Mouse (Mus musculus) heart, embryonic 16.5 days (tissue): ENCODE results near the gene Agap1. TPM values are rescaled to one million over a fixed set of nuclear protein-coding genes. Genes with fewer than 3 reads are reported as not detected.

Experiments used
- ATAC-seq: fragments of 200-750 bp; cut with Nextera tagmentation; replicated peaks from 2 replicates; pipeline ENCODE4 v1.8.0; 2017; ENCODE audit warnings: moderate number of reproducible peaks; ENCODE audit not compliant: insufficient read depth, low FRiP score; ENCODE audit errors: extremely low read depth
- H3K27ac ChIP-seq: fragments of 300-500 bp; sonication (generic); 2 replicates; pipeline ENCODE4 v1.5.1; 2014; ENCODE audit warnings: mild to moderate bottlenecking, low read length, control low read depth, moderate library complexity
- H3K27me3 ChIP-seq: fragments of 300-500 bp; sonication (generic); 2 replicates; pipeline ENCODE4 v1.6.1; 2014; ENCODE audit warnings: low read length, mixed read lengths; ENCODE audit not compliant: control insufficient read depth, insufficient read depth
- H3K36me3 ChIP-seq: fragments of 300-500 bp; sonication (generic); 2 replicates; pipeline ENCODE4 v1.6.1; 2014; ENCODE audit not compliant: control insufficient read depth, insufficient read depth
- H3K4me1 ChIP-seq: fragments of 300-500 bp; sonication (generic); 2 replicates; pipeline ENCODE4 v1.6.1; 2014; ENCODE audit warnings: low read length, mixed read lengths; ENCODE audit not compliant: control insufficient read depth, insufficient read depth
- H3K4me2 ChIP-seq: fragments of 300-500 bp; sonication (generic); 2 replicates; pipeline ENCODE4 v1.6.1; 2014; ENCODE audit warnings: low read depth, mild to moderate bottlenecking, control low read depth, low read length
- H3K4me3 ChIP-seq: fragments of 300-500 bp; sonication (generic); 2 replicates; pipeline ENCODE4 v1.5.1; 2014; ENCODE audit warnings: mild to moderate bottlenecking, control low read depth, low read length
- H3K9ac ChIP-seq: fragments of 300-500 bp; sonication (generic); 2 replicates; pipeline ENCODE4 v1.6.1; 2014; ENCODE audit warnings: low read length, control low read depth
- H3K9me3 ChIP-seq: fragments of 300-500 bp; sonication (generic); replicated peaks from 2 replicates; pipeline ENCODE4 v1.6.1; 2016; ENCODE audit warnings: low read length; ENCODE audit not compliant: control insufficient read depth
- WGBS: fragments of 180-500 bp; shearing (Covaris S2); extraction: QIAGEN DNeasy Blood & Tissue Kit; methylation state at CpG from one replicate; pipeline ENCODE4 v1.1.7; 2014; 5-methylcytosine and 5-hydroxymethylcytosine counted together
- polyA plus RNA-seq: library from polyadenylated mRNA; unstranded; fragments of >200 nt; fragmentation: Nextera tagmentation; extraction: Ambion mirVana; gene quantifications from 2 replicates; pipeline ENCODE4 v1.2.1, GENCODE M21; 2015

Gene Agap1
- polyA plus RNA-seq, 1 experiment from 2014 or later: 6.2 TPM

DNA sequence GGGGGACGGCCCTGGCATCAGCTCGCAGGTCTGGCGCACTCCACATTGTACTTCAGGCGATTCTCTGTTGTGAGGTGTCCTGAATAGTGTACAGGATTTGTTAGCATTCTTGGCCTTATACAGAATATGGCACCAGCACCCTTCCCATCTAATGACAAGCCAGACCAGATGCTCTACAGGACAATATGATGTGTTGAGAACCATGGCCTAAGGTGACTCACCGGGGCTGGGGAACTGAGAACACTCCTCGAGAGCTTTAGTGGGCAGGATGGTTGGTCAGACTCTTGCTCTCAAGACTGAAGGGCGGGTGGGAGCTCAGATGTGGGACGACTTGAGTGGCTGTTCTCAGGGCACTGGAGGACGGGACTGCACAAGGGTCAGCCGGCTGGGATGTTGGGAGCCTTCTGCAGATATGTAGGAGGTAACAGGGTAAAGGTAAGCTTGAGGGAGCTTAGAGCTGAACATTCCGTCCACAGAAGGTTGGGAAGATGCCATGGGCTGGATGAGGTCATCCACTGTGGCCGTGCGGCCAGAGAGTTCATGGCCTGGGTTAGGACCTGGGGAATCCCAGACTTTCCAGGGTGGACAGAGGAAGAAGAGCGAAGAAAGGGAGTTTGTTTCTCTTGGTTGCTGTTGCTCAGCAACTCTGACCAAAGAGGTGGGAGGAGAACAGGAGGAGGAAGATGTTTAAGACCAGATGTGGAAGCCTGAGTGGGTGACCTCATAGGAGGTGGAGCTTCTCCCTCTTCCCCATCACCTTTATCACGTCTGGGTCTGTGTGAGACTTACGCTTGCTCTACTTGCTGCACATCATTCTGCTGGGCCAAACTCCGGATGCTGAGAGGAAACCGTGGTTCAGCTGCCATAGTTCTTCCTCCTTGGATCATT is 100.6 kb downstream of the Agap1 start:
- Histone ChIP-seq H3K4me2 (no peak overlapping the region), H3K36me3 (no peaks in the 10 kb centered on the region), H3K27ac (no peak overlapping the region), H3K4me3 (no peak overlapping the region), H3K9ac (no peak overlapping the region), H3K9me3 (no peaks in the 10 kb centered on the region), H3K4me1 (peaks cover 9% of the 10 kb centered on the region), H3K27me3 (no peaks in the 10 kb centered on the region)
- WGBS: 69% methylated on average over 18 of the region's 18 CpGs
- 0 out of 2 replicates have a peak, but pooled peaks have one; percentile 43 for ATAC-seq

DNA sequence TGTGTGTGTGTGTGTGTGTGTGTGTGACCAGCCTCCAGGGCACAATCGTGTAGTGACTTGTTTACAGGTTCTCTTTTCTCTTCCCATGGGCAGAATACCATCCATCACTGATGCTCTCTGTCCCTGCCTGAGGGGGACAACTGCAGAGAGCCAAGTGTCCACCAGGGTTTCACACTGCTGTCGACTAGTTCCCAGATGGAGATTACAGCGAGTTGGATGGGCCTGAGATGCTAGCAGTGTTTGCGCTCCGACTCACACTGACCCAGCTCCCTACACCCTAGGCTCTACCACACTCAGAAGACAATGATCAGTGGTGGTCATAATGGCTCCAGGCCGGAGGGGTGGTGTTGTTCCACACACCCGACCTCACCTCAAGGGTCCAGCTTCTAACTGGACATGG is 101.4 kb downstream of the Agap1 start:
- no peak for ATAC-seq
- Histone ChIP-seq H3K4me1 (peaks cover 9% of the 10 kb centered on the region), H3K9ac (no peak overlapping the region)

DNA sequence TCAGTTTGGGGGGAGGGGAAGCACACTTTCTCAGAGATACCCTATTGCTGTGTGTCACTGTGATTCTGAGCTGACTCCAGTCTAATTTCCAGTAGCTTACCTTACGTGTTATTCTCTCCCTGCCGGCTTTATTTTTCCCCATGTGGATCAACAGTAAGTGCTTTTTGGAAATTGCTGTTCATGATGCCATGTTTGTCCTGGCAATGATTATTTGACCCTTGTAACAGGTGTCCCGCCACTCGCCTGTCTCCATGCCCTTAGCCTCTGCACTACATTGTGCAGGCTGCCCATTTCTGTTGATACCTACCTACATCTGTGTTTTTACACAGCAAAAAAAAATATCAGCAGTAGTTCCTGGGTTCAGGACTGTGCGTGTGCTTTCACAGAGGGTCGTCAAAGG is 102.8 kb downstream of the Agap1 start:
- H3K4me3 ChIP-seq: no peak overlapping the region
- H3K27ac ChIP-seq: no peak overlapping the region
- no peaks in the 10 kb centered on the region for H3K36me3 ChIP-seq
- WGBS: 76% methylated on average over 6 of the region's 6 CpGs
- no peak overlapping the region for H3K9ac ChIP-seq
- no peaks in the 10 kb centered on the region for H3K27me3 ChIP-seq
- H3K9me3 ChIP-seq: no peaks in the 10 kb centered on the region
- no peak for ATAC-seq
- no peak overlapping the region for H3K4me2 ChIP-seq
- H3K4me1 ChIP-seq: peaks cover 12% of the 10 kb centered on the region

More for the DNA sequence above, 101.4 kb downstream of the Agap1 start:
- no peak overlapping the region for H3K27ac ChIP-seq
- H3K36me3 ChIP-seq: no peaks in the 10 kb centered on the region
- 76% methylated on average over 7 of the region's 7 CpGs for WGBS
- H3K4me3 ChIP-seq: no peak overlapping the region
- H3K9me3 ChIP-seq: no peaks in the 10 kb centered on the region
- no peaks in the 10 kb centered on the region for H3K27me3 ChIP-seq
- no peak overlapping the region for H3K4me2 ChIP-seq

- 60% methylated on average over 1 of the region's 1 CpGs for WGBS
- H3K27me3 ChIP-seq: no peaks in the 10 kb centered on the region
- H3K9me3 ChIP-seq: no peaks in the 10 kb centered on the region
- H3K4me3 ChIP-seq: no peak overlapping the region
- H3K27ac ChIP-seq: no peak overlapping the region
- no peak overlapping the region for H3K9ac ChIP-seq
- H3K4me1 ChIP-seq: peaks cover 18% of the 10 kb centered on the region
- no peaks in the 10 kb centered on the region for H3K36me3 ChIP-seq
- H3K4me2 ChIP-seq: no peak overlapping the region
- no peak for ATAC-seq
These were observed 103.5 kb downstream of the Agap1 start for GRCm38 (mm10) chr1:89558080-89558479.

DNA sequence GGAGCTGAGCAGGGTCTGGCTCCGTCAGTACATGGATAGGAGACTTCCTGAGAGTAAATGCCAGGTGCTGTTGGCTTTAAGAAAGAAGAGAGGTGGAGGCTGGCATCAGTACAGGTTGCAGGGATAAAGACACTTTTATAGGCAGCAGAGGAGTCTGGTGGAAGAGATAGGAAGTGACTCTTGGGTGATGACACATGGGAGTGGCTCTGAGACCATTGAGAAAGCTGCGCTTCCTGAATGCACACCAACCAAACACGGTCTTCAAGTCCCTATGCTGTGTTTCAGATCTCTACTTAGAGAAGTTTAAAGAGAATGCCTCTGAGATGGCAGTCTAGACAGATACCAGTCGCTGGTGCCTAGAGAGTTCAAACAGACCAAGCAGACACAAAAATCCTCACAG is 108.8 kb downstream of the Agap1 start:
- 54% methylated on average over 4 of the region's 4 CpGs for WGBS
- H3K4me2 ChIP-seq: no peak overlapping the region
- H3K9ac ChIP-seq: no peak overlapping the region
- no peaks in the 10 kb centered on the region for H3K9me3 ChIP-seq
- H3K4me3 ChIP-seq: no peak overlapping the region
- H3K27ac ChIP-seq: no peak overlapping the region
- no peaks in the 10 kb centered on the region for H3K27me3 ChIP-seq
- ATAC-seq: no peak
- no peaks in the 10 kb centered on the region for H3K36me3 ChIP-seq
- peaks cover 45% of the 10 kb centered on the region for H3K4me1 ChIP-seq

GRCm38 (mm10) chr1:89566578-89567488 is 112.2 kb downstream of the Agap1 start:
- Histone ChIP-seq H3K9me3 (no peaks in the 10 kb centered on the region), H3K4me3 (no peak overlapping the region), H3K4me2 (no peak overlapping the region), H3K36me3 (no peaks in the 10 kb centered on the region), H3K27me3 (no peaks in the 10 kb centered on the region), H3K9ac (no peak overlapping the region), H3K27ac (peak overlapping the region; percentile 28; the same call in 1 of the 2 replicates), H3K4me1 (peaks cover 59% of the 10 kb centered on the region)
- 0 out of 2 replicates have a peak, but pooled peaks have one; percentile 34 for ATAC-seq
- WGBS: 22% methylated on average over 9 of the region's 9 CpGs

DNA sequence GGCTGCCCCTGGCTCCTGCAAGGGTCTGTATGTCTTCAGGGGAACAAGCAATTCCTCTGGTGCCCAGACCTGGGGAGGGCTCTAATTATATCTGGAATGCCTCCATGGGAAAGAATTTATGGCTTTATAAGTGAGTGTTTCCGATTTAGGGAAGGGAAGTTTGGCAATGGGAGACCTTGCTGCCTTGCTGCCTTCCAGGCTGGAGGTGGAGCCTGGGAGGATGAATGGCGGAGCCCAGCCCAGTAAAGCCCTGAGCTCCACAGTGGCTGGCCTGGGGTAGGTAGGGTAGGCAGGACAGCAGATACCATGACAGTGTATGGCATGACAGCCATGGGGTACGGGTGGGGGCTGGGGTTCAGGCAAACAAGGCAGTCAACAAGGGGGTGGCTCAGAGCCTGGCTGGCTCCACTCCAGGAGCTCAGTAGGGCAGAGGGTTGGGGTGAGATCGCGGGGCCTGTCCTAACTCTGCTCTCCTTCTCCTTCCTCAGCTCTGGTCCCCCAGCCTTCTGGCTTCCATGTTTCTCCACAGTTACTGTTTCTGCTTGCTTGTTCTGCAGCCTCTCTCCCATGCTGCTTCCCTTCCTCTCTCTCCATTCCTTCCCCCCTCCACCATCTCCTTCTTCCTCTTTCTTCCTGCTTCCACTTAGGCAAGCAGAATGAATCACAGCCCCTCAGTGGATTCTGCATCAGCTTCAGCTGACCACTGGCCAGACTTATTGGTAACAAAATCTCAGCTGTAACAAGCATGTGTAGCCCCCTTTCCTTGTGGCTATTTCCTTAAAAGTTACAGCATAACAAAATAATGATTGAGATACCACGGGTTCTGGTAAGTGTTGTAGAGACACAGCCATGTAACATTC is 114.2 kb downstream of the Agap1 start:
- WGBS: 55% methylated on average over 6 of the region's 6 CpGs
- Histone ChIP-seq H3K36me3 (no peaks in the 10 kb centered on the region), H3K27me3 (no peaks in the 10 kb centered on the region), H3K4me2 (peak overlapping the region; percentile 10; the same call in 1 of the 2 replicates), H3K9ac (no peak overlapping the region), H3K4me3 (no peak overlapping the region), H3K4me1 (peaks cover 45% of the 10 kb centered on the region), H3K27ac (0 out of 2 replicates have a peak overlapping the region, but pooled peaks have one; percentile 29), H3K9me3 (no peaks in the 10 kb centered on the region)
- 0 out of 2 replicates have a peak, but pooled peaks have one; percentile 12 for ATAC-seq

GRCm38 (mm10) chr1:89570522-89571299 is 116.1 kb downstream of the Agap1 start:
- no peak overlapping the region for H3K4me2 ChIP-seq
- H3K4me3 ChIP-seq: no peak overlapping the region
- H3K36me3 ChIP-seq: no peaks in the 10 kb centered on the region
- H3K9ac ChIP-seq: no peak overlapping the region
- H3K4me1 ChIP-seq: peaks cover 49% of the 10 kb centered on the region
- ATAC-seq: no peak
- H3K9me3 ChIP-seq: no peaks in the 10 kb centered on the region
- WGBS: 77% methylated on average over 4 of the region's 4 CpGs
- no peaks in the 10 kb centered on the region for H3K27me3 ChIP-seq
- H3K27ac ChIP-seq: no peak overlapping the region
